Mouse (Mus musculus): ENCODE results near the gene Hist1h2ao. TPM values are rescaled to one million over a fixed set of nuclear protein-coding genes. Genes with fewer than 3 reads are reported as not detected.
"Not testable (repeated sequence)": the region's sequence is repeated elsewhere in the genome, so short reads cannot be mapped to it uniquely, and the experiment has no call there.

Hist1h2ao gene
- polyA plus RNA-seq (2012; ENCODE audit: insufficient read depth, low replicate concordance) = not detected in 2 replicates

- H3K4me1 ChIP-seq; H3K4me3 ChIP-seq (replicated peaks); H3K9me3 ChIP-seq; H3K36me3 ChIP-seq (replicated peaks; ENCODE audit: low read length); H3K27me3 ChIP-seq (replicated peaks): not testable (repeated sequence)
These were observed at the start of gene Hist1h2ao, which contains the start of gene Hist1h2bq for GRCm38 (mm10) chr13:21810073-21810472. TSS of gene Hist1h2ao (plus strand) at chr13:21810465. TSS of gene Hist1h2bq (minus strand) at chr13:21810197.

DNA sequence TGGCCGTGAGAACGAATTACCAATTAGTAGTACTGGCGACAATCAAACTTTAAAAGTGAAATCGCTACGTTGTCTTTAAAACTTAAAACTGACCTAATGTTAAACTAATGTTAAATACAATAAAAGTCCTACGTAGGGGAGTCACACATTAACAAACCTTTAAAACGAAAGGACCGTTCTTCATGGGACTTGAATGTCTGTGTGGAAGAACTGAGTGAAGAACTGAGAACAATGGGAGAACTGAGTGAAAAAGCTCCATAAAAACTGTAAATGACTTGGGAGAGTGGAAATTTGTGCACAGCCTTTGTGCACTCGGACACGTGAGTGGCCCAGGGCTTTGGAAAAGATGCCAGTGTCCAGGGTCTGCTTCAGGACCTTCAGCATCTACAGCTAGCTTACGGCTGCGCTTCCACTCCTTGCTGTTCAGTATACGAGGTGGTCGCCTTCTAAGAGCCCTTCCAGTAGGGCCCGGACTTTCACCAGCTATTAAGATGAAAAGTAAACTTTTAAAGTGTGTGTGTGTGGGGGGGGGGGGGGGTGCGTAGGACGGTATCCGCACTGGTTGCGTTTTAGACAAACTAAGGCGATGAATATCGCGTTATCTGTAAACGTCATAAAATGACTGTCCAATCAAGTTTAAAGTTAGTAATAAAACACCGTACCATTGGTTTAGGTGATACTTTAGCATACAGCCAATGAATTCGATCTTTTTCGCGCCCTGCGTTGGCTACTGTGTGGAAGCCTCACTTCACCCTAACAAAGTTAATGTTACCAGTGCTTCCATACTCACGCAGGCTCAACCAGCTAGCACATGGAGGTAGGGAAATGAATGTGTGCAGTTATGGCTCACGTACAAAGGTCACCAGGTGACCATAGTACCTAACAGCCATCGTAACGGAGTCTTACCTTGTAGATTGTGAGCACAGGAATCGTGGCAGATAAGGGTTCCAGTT is 31.2 kb upstream of the Hist1h2ao start:
- Histone ChIP-seq H3K36me3 (replicated peaks; ENCODE audit: low read length) (no peaks in the 10 kb centered on the region), H3K4me3 (replicated peaks) (peak overlapping the region; percentile 92), H3K4me1 (peaks cover 56% of the 10 kb centered on the region), H3K9me3 (no peaks in the 10 kb centered on the region), H3K27me3 (replicated peaks) (no peaks in the 10 kb centered on the region)
- no peak for TF ChIP-seq GATA1 (IDR thresholded peaks at IDR 0.05; ENCODE audit: borderline replicate concordance, low read length)
- TF ChIP-seq FLI1 (IDR thresholded peaks at IDR 0.05; ENCODE audit: low read length) = no peak

DNA sequence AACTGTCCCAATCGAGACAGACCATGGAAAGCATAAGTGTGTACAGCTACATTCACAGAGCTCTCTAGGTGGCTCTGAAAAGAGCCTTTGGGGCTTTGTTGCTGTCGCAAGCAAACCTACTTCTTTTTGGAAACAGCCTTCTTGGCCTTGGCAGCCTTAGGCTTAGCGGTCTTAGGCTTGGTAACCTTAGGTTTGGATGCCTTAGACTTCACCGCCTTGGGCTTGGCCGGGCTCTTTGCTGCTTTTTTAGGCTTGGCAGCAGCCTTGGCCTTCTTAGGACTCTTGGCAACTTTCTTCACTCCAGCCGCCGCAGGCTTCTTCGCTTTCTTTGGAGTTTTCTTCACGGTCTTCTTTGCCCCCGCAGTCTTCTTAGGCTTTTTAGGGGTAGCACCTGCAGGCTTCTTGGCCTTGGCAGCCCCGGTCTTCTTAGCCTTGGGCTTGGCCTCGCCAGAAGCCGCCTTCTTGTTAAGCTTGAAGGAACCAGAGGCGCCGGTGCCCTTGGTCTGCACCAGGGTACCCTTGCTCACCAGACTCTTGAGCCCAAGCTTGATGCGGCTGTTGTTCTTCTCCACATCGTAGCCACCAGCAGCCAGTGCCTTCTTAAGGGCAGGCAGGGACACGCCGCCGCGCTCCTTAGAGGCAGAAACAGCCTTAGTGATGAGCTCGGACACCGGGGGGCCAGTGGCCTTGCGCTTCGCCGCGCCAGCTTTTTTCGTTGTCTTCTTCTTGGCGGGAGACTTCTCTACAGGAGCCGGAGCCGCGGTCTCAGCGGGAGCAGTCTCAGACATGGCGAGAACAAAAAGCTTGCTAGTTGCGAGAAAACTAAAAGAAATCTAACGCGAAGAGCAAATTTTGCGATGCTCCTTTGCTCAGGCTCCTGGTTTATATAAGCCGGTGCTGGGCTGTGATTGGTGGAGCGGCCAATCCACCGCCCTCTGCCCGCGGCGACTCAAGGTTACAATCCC is 30.2 kb upstream of the Hist1h2ao start, which contains the start of gene Hist1h1b:
Gene Hist1h1b (minus strand): TSS at position 859 of the 965 bp plus-strand sequence.
- Histone ChIP-seq H3K9me3 (no peaks in the 10 kb centered on the region), H3K4me1 (peaks cover 61% of the 10 kb centered on the region), H3K27me3 (replicated peaks) (no peaks in the 10 kb centered on the region), H3K4me3 (replicated peaks) (peak within 1 kb of the TSS; percentile 92), H3K36me3 (replicated peaks; ENCODE audit: low read length) (no peaks in the 10 kb centered on the region)
- TF ChIP-seq FLI1 (IDR thresholded peaks at IDR 0.05; ENCODE audit: low read length) (no peak), GATA1 (IDR thresholded peaks at IDR 0.05; ENCODE audit: borderline replicate concordance, low read length) (no peak)

DNA sequence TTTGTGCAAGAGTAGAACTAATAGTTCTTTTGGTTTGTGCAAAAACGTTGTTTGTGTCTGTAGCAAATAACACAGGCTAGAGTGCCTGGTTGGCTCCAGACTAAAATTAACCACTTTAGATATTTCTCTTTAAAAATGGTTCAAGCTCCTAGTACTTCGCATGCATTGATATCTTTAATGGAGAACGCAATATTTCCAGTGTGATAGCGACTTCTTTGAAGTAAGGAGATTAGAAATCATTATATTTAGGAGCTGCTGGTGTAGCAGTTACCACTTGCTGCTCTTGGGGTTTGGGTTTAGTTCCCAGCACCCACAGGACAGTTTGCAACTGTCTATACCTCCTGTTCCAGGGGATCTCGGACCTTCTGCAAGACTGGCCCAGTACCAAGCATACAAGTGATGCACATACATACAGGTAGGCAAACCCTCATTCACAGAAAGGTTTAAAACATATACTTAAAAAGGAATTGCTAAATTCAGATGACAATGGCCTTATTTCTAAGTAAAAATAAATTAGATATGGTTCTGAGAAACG is 29.2 kb upstream of the Hist1h2ao start:
- Histone ChIP-seq H3K36me3 (replicated peaks; ENCODE audit: low read length) (no peaks in the 10 kb centered on the region), H3K27me3 (replicated peaks) (no peaks in the 10 kb centered on the region), H3K4me1 (peaks cover 67% of the 10 kb centered on the region), H3K4me3 (replicated peaks) (peak overlapping the region; percentile 92), H3K9me3 (no peaks in the 10 kb centered on the region)
- TF ChIP-seq FLI1 (IDR thresholded peaks at IDR 0.05; ENCODE audit: low read length) = no peak
- no peak for TF ChIP-seq GATA1 (IDR thresholded peaks at IDR 0.05; ENCODE audit: borderline replicate concordance, low read length)

- Histone ChIP-seq H3K4me1 (peaks cover 72% of the 10 kb centered on the region), H3K4me3 (replicated peaks) (no peak overlapping the region), H3K9me3 (no peaks in the 10 kb centered on the region), H3K27me3 (replicated peaks) (no peaks in the 10 kb centered on the region), H3K36me3 (replicated peaks; ENCODE audit: low read length) (no peaks in the 10 kb centered on the region)
- no peak for TF ChIP-seq FLI1 (IDR thresholded peaks at IDR 0.05; ENCODE audit: low read length)
- no peak for TF ChIP-seq GATA1 (IDR thresholded peaks at IDR 0.05; ENCODE audit: borderline replicate concordance, low read length)
These were observed 28.6 kb upstream of the Hist1h2ao start for GRCm38 (mm10) chr13:21781639-21782038.

GRCm38 (mm10) chr13:21782361-21783254 is 27.7 kb upstream of the Hist1h2ao start:
- Histone ChIP-seq H3K4me1 (peaks cover 68% of the 10 kb centered on the region), H3K4me3 (replicated peaks) (peak overlapping the region; percentile 87)
- H3K9me3 ChIP-seq; H3K27me3 ChIP-seq (replicated peaks); H3K36me3 ChIP-seq (replicated peaks; ENCODE audit: low read length): not testable (repeated sequence)

GRCm38 (mm10) chr13:21783255-21783617 is 27.0 kb upstream of the Hist1h2ao start, which contains the start of gene Hist1h3i:
TSS of gene Hist1h3i (minus strand) at chr13:21783370.
- no peak for TF ChIP-seq FLI1 (IDR thresholded peaks at IDR 0.05; ENCODE audit: low read length)
- no peak for TF ChIP-seq GATA1 (IDR thresholded peaks at IDR 0.05; ENCODE audit: borderline replicate concordance, low read length)
- no peaks in the 10 kb centered on the region for H3K36me3 ChIP-seq (replicated peaks; ENCODE audit: low read length)
- H3K9me3 ChIP-seq = no peaks in the 10 kb centered on the region
- H3K27me3 ChIP-seq (replicated peaks) = no peaks in the 10 kb centered on the region
- H3K4me3 ChIP-seq (replicated peaks) = peak within 1 kb of the TSS; percentile 87
- peaks cover 68% of the 10 kb centered on the region for H3K4me1 ChIP-seq

DNA sequence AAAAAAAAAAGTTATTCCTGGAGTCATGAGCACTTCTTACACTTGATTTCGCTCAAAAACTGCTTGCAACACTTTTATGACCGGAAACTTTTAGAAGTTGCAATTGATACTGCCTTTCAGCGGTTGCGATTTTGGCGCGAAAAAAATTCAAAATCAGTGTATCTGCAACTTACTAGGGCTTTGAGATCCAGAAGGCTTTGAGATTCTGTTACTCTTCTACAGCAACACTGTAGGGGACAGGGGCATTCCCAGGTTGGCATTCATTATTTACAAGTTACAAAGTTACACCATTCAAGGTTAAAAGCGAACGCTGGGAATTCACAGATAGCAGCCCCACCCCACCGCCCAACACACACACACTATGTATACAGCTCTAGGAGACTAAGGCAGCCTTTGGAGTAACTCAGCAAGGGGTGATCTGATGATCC is 26.5 kb upstream of the Hist1h2ao start:
- no peaks in the 10 kb centered on the region for H3K9me3 ChIP-seq
- H3K27me3 ChIP-seq (replicated peaks) = no peaks in the 10 kb centered on the region
- peak overlapping the region; percentile 83 for H3K4me3 ChIP-seq (replicated peaks)
- no peaks in the 10 kb centered on the region for H3K36me3 ChIP-seq (replicated peaks; ENCODE audit: low read length)
- peaks cover 66% of the 10 kb centered on the region for H3K4me1 ChIP-seq
- no peak for TF ChIP-seq FLI1 (IDR thresholded peaks at IDR 0.05; ENCODE audit: low read length)
- no peak for TF ChIP-seq GATA1 (IDR thresholded peaks at IDR 0.05; ENCODE audit: borderline replicate concordance, low read length)

- peaks cover 63% of the 10 kb centered on the region for H3K4me1 ChIP-seq
These were observed 26.0 kb upstream of the Hist1h2ao start for GRCm38 (mm10) chr13:21784311-21784710.

More at GRCm38 (mm10) chr13:21784311-21784710, 26.0 kb upstream of the Hist1h2ao start:
- no peaks in the 10 kb centered on the region for H3K36me3 ChIP-seq (replicated peaks; ENCODE audit: low read length)
- no peaks in the 10 kb centered on the region for H3K27me3 ChIP-seq (replicated peaks)
- H3K9me3 ChIP-seq = no peaks in the 10 kb centered on the region
- peak overlapping the region; percentile 4 for H3K4me3 ChIP-seq (replicated peaks)
- TF ChIP-seq FLI1 (IDR thresholded peaks at IDR 0.05; ENCODE audit: low read length) = no peak
- TF ChIP-seq GATA1 (IDR thresholded peaks at IDR 0.05; ENCODE audit: borderline replicate concordance, low read length) = no peak

Measured in megakaryocyte, embryonic 14.5 days (primary cell).